Mouse (Mus musculus): Measurements from ENCODE around the gene 3110018I06Rik. TPM values are rescaled to one million over a fixed set of nuclear protein-coding genes. Genes with fewer than 3 reads are reported as not detected.

3110018I06Rik gene
- not detected in 2 replicates for polyA plus RNA-seq (2015; fragmentation: Nextera tagmentation; extraction: Ambion mirVana)

DNA sequence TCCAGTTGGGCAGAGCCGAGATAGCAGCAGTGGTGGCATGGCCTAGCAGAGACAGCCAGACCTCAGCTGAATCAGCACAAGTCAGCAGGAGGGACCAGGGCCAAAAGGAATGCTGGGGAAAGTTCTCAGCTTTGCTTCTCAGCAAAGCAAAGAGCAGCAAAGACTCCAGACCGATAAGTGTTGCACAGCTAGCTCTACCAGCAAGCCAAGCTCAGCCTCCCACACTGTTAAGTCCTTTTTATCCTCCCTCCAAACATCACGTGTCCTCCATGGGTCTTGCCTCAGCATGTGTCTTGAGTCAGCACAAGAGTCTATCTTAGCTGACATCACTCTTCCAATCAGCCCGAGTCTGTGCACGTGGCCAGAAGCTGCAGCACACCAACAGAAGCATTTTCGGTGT is at the start of gene 3110018I06Rik:
Gene 3110018I06Rik, plus strand, starts transcription at position 262 of the 400 bp plus-strand sequence.

